Mouse (Mus musculus) right cerebral cortex, postnatal 25 days (tissue): ENCODE measurements around the gene Catsperg1.
"Not testable (repeated sequence)": the region's sequence is repeated elsewhere in the genome, so short reads cannot be mapped to it uniquely, and the experiment has no call there.

ENCODE experiments used
- DNase-seq: peaks from one replicate; pipeline ENCODE4 v3.0.0; 2022

The Catsperg1 gene

DNA sequence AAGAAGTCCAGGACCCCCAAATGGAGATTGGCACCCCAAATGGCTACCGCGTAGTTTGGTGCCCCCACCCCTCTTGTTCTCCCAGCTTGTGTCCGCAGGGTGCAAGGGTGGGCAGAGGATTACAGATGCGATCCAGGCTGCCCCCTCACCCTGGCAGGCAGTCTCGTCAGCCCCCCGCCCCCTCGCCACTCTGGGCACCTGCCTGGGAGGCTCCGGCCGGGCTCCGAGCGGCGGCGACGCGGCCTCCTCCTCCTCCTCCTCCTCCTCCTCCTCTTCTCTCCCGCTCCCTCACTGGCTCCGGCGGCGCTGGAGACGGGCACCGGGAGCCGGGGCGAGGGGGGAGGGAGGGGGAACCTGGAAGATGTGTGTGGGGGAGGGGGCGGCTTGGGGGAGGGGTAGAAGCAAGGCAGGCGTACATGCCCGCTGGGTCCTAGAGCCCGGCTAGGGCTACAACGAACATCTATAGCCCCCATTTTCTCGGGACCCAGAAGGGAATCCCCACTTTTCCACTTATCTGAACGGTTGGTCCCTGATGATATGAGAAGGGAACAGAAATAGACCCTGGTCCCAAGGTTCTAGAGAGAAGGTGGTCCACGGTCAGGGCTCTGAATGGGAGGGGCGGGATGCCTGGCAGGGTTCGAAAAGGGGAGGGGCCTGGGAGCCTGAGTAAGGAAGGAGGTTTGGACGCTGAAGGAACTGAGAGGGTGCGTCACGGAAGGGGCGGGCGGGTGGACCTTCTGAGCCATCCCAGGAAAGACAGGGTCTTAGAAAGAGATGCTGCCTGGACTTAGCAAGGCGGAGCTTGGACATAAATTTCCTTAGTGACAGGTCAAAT, 44.4 kb downstream of the Catsperg1 start:
- DNase-seq, result peak; percentile 86

DNA sequence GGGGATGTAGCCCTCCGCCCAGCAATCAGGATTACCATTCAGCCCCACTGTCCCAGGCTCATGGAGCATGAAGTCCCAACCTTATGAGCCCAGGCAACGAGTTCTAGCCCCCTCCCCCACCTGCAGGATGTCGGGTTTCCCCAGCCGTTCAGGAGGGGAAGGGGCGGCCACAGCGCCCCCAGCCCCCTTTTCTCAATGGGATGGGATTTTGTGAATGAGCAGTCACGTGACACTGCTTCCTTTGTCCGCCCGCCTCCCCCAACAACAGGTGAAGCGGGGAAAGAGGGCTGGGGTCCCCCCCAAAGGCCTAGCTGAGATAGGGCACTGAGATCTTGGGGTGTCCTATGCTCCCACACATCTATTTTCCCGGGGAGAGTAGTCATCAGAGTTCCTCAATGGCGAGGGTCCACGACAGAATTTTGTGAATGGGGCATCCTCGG, 45.0 kb downstream of the Catsperg1 start:
- DNase-seq, result peak; percentile 45

DNA sequence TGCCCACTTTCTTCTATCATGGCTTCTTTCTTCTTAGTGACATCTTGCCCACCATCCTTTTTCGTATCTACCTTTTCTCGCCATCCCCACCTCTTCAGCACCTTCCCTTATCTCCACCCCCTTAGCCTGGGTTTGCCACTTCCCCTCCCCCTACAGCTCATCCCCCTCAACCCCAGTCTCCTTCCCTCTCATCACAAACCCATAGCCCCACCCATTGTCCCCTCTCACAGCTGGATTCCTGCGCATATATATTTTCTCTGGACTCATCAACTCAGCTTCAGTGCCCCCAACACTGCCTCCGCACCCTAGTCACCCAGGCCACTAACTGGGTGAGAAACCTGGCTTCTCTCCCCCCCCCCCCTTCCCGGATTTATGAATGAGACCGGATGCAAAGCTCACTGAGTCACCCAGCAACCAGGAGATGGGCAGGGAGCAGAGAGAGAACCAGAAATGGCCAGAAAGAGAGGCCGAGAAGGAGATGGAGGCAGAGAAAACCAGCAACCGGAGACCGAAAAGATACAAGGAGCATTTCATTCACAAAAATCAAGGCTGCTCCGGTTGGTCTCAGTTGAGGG, 45.6 kb downstream of the Catsperg1 start:
- DNase-seq, result no peak

DNA sequence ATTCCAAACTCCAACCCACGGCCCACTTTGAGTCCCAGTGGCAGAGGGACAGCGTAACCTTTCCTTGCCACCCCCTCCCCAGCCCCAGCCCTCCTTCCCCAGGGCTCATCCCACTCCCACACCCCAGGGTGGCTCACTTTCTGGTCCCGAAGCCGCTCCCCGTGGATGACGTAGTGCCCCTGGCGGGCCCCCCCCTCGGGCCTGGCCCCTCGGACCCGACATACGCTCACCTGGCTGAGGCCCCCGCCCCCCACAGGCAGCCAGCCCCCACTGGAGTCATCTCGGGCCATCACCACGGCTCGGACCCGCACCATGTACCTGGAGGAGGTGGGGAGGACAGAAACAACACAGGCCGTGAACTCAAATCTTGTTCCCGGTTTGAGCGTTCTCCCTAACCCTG, 46.2 kb downstream of the Catsperg1 start:
- DNase-seq, result no peak

- DNase-seq, result no peak
Observed at GRCm38 (mm10) chr7:29162750-29163525, 50.9 kb downstream of the Catsperg1 start.

DNA sequence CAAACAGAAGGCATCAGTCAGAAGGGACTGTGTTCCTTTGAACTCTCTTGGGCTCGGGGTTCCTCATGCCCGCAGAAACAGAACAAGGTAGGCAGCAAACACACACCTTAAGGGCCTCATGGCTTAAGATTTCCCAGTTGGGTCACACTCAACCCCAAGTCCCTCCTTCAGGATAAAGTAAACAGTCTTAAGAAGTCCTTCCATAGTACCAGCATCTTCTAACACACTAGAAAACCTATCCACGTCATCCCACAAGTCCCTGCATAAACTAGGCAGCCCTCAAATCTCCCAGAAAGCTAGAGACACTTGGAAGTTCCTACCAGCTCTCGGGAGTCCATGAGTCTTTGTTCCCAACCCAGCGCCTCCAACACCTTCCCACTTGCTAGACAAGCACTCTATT, 51.5 kb downstream of the Catsperg1 start:
- no peak for DNase-seq

- DNase-seq, result no peak
Observed at GRCm38 (mm10) chr7:29158264-29158663, 55.6 kb downstream of the Catsperg1 start.

GRCm38 (mm10) chr7:29155838-29156782, 57.7 kb downstream of the Catsperg1 start, which contains the start of gene Fam98c:
TSS of gene Fam98c (minus strand) at chr7:29156234.
- DNase-seq, result peak; percentile 86

- peak; percentile 90 for DNase-seq
Observed at GRCm38 (mm10) chr7:29155196-29155837, 58.5 kb downstream of the Catsperg1 start.

DNA sequence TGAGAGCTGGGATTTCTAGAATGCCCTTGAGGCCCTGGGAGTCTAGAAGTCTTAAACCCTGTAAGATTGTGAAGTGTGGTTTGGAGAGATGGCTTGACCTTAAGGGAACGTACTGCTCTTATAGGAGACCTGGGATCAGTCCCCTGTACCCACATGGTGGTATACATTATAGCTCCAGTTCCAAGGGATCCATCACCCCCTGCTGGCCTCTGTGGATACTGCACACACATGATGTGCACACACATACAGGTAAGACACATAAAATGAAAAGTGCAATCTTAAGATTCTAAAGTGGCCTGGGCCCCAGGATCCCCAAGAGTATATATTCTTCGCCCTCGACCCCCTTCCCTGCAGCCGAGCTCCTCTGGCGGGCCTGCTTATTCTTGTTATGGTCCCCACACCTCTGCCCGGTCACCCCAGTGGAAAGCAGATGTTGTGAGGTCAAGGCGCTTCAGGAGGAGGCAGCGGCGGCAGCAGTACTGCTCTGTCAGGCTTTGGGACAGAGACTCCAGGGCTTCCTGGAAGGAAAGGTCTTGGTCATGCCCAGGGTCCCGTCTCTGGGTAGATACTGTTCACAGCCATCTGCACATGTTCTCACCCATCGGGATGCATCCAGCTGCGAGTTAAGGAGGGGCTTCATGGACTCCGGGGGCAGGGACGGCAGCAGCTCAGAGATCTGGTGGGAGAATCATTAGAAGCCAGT, 59.7 kb downstream of the Catsperg1 start:
- DNase-seq, result no peak

DNA sequence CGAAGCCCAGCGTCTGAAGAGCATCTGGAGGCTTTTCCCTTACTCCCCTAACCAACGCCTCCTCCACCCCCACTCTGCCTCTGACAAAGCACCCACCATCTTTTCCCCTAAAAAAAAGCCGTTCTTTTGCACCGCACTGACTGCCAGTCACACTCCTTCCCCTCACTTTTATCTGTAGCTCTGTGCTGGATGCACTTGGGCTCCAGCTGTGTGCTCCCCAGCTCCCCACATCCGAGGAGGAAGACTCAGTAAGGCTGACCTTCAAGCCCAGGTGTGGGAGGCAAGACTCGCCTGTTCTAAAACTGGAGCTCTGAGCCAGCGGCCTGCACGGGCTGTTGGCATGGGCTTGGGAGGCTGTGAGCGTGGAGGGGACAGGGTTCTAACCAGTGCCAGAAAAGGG, 62.3 kb downstream of the Catsperg1 start:
- no peak for DNase-seq

- DNase-seq, result no peak
Observed at GRCm38 (mm10) chr7:29148771-29149170, 65.1 kb downstream of the Catsperg1 start.

DNA sequence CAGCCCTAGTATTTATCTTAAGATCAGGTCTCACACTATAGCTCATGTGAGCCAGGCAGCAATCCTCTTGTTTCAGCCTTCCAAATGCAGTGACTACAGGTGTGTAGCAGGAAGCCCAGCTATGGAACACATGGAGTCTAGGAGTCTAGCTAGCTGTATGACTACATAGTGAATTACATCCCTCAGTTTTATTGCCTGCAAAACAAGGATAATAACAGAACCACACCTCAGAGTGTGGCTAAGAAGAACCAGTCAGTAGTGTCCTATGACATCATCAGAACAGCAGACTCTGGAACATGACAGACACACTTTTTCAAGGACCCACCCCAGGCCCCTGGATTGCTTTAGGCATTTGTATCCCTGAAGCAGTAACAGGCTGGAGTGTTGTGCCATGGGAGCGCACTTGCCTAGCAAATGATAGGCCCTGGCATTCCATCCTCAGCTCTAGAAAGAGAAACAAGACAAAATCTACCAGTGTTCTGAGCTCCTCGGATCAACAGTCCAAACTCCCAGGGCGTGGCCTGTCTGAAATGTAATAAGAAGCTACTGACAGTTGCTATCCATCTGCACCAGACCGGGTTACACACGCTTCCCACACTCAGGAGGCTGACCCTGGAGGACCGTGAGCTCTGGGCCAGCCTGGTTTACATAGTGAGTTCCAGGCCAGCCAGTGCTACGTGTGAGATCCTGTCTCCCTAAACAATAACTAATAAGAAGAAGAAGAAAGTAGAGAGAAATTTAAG, 67.0 kb downstream of the Catsperg1 start:
- no peak for DNase-seq

DNA sequence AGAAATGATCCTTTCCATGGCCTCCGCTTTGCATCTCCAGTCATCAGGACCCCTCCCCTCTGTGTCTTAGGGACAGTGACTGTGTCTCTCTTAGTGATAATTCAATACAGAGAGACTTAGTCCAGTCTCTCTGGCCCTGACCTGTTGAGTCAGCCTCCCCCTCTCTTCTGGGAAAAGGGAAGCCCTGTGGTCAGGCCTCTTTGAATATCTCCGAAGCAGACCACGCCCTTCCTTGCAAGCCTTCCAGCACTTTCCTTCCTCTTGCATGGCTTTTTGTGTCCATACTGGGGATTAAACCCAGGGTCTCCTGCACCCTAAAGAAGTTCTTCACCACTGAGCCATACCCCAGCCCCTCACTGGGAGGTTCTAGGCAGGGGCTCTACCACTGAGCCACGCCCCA, 69.8 kb downstream of the Catsperg1 start:
- DNase-seq, result no peak

- DNase-seq, result no peak
Observed at GRCm38 (mm10) chr7:29141416-29141815, 72.4 kb downstream of the Catsperg1 start.

GRCm38 (mm10) chr7:29139237-29139636, 74.6 kb downstream of the Catsperg1 start:
- not testable (repeated sequence) for DNase-seq

- no peak for DNase-seq
Observed at GRCm38 (mm10) chr7:29137429-29137828, 76.4 kb downstream of the Catsperg1 start.

GRCm38 (mm10) chr7:29134693-29135386, 79.0 kb downstream of the Catsperg1 start, which contains the start of gene Rasgrp4:
TSS of gene Rasgrp4 (plus strand) at chr7:29134851.
- no peak for DNase-seq

DNA sequence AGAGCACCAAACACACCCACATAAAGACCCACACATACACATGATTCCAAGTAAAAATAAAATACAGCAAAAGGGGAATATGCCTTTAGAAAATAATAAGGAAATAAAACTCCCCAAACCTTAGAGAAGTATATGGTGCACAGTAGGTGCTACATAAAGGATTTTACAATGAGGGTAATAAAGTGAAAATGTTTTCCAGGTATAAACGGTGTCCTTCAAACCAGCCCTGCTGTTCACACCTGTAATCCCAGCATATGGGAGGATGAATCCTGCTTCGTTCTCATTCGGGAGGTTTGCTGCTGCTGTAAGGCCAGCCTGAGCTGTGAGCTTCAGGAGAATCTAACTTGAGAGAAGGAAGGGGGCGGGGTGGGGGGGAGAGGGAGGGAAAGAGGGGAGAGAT, 79.6 kb downstream of the Catsperg1 start:
- no peak for DNase-seq
